Mouse (Mus musculus) liver, embryonic 11.5 days (tissue): ENCODE results near the gene Ywhag. TPM values are rescaled to one million over a fixed set of nuclear protein-coding genes. Genes with fewer than 3 reads are reported as not detected.
A peak's percentile ranks its signal among the peaks of the same experiment; 100 is the strongest.

Experiments
- ATAC-seq: fragments of 200-750 bp; cut with Nextera tagmentation; replicated peaks from 2 replicates; pipeline ENCODE4 v1.8.0; 2017; ENCODE audit warnings: moderate number of reproducible peaks, mild to moderate bottlenecking, moderate TSS enrichment, moderate library complexity; ENCODE audit not compliant: low FRiP score
- DNase-seq: peaks from one replicate; pipeline ENCODE4 v3.0.0-alpha.2; 2017; ENCODE audit warnings: low spot score
- H3K27ac ChIP-seq: fragments of 300-500 bp; sonication (generic); 2 replicates; pipeline ENCODE4 v1.5.1; 2014; ENCODE audit warnings: mild to moderate bottlenecking, low read depth, low read length, control low read depth
- H3K27me3 ChIP-seq: fragments of 300-500 bp; sonication (generic); replicated peaks from 2 replicates; pipeline ENCODE4 v1.6.1; 2014; ENCODE audit warnings: low read length, mixed read lengths; ENCODE audit not compliant: control insufficient read depth, insufficient read depth
- H3K36me3 ChIP-seq: fragments of 300-500 bp; sonication (generic); 2 replicates; pipeline ENCODE4 v1.6.1; 2014; ENCODE audit warnings: mild to moderate bottlenecking, low read length, moderate library complexity, mixed read lengths; ENCODE audit not compliant: control insufficient read depth, insufficient read depth
- H3K4me1 ChIP-seq: fragments of 300-500 bp; sonication (generic); replicated peaks from 2 replicates; pipeline ENCODE4 v1.6.1; 2014; ENCODE audit warnings: low read length, mixed read lengths; ENCODE audit not compliant: control insufficient read depth, insufficient read depth
- H3K4me2 ChIP-seq: fragments of 300-500 bp; sonication (generic); 2 replicates; pipeline ENCODE4 v1.6.1; 2014; ENCODE audit warnings: mild to moderate bottlenecking, control low read depth, moderate library complexity
- H3K4me3 ChIP-seq: fragments of 300-500 bp; sonication (generic); 2 replicates; pipeline ENCODE4 v1.5.1; 2014; ENCODE audit warnings: low read depth, low read length, control low read depth
- H3K9ac ChIP-seq: fragments of 300-500 bp; sonication (generic); 2 replicates; pipeline ENCODE4 v1.6.1; 2014; ENCODE audit warnings: low read depth, low read length, control low read depth
- H3K9me3 ChIP-seq: fragments of 300-500 bp; sonication (generic); 2 replicates; pipeline ENCODE4 v1.6.1; 2016; ENCODE audit warnings: low read length, inconsistent platforms, mixed read lengths; ENCODE audit not compliant: control insufficient read depth
- WGBS: fragments of 180-500 bp; shearing (Covaris S2); extraction: QIAGEN DNeasy Blood & Tissue Kit; methylation state at CpG from one replicate; pipeline ENCODE4 v1.1.7; 2014; 5-methylcytosine and 5-hydroxymethylcytosine counted together
- polyA plus RNA-seq: library from polyadenylated mRNA; unstranded; fragments of >200 nt; fragmentation: Nextera tagmentation; extraction: Ambion mirVana; gene quantifications from 2 replicates; pipeline ENCODE4 v1.2.1, GENCODE M21; 2014

Gene Ywhag
- polyA plus RNA-seq, 1 experiment from 2014 or later = 99.8 TPM

GRCm38 (mm10) chr5:135905320-135906225, 28.8 kb downstream of the Ywhag start:
- no peaks in the 10 kb centered on the region for H3K9me3 ChIP-seq
- no peaks in the 10 kb centered on the region for H3K27me3 ChIP-seq
- H3K4me2 ChIP-seq = no peak overlapping the region
- peaks cover 8% of the 10 kb centered on the region for H3K4me1 ChIP-seq
- 48% methylated on average over 8 of the region's 8 CpGs for WGBS
- ATAC-seq (no peak), DNase-seq (no peak)
- peaks cover 23% of the 10 kb centered on the region for H3K36me3 ChIP-seq
- no peak overlapping the region for H3K27ac ChIP-seq
- no peak overlapping the region for H3K4me3 ChIP-seq
- H3K9ac ChIP-seq = no peak overlapping the region

- ATAC-seq (0 out of 2 replicates have a peak, but pooled peaks have one; percentile 17), DNase-seq (no peak)
- no peaks in the 10 kb centered on the region for H3K27me3 ChIP-seq
- peaks cover 13% of the 10 kb centered on the region for H3K36me3 ChIP-seq
- no peak overlapping the region for H3K4me3 ChIP-seq
- no peak overlapping the region for H3K27ac ChIP-seq
- no peak overlapping the region; the same call in 1 of the 2 replicates for H3K9ac ChIP-seq
- 59% methylated on average over 5 of the region's 5 CpGs for WGBS
- H3K4me1 ChIP-seq = peaks cover 3% of the 10 kb centered on the region
- no peaks in the 10 kb centered on the region for H3K9me3 ChIP-seq
- H3K4me2 ChIP-seq = peak overlapping the region; percentile 72; the same call in 1 of the 2 replicates
Measured at GRCm38 (mm10) chr5:135904259-135904658, 30.2 kb downstream of the Ywhag start.

- no peaks in the 10 kb centered on the region for H3K9me3 ChIP-seq
- 3% methylated on average over 30 of the region's 30 CpGs for WGBS
- no peak overlapping the region for H3K27ac ChIP-seq
- peak; percentile 85 for DNase-seq
- H3K4me2 ChIP-seq = peak overlapping the region; percentile 72
- ATAC-seq = peak; percentile 79
- no peaks in the 10 kb centered on the region for H3K27me3 ChIP-seq
- peaks cover 3% of the 10 kb centered on the region for H3K4me1 ChIP-seq
- peak overlapping the region; percentile 37 for H3K4me3 ChIP-seq
- peaks cover 8% of the 10 kb centered on the region for H3K36me3 ChIP-seq
- peak overlapping the region; percentile 51 for H3K9ac ChIP-seq
Measured at GRCm38 (mm10) chr5:135903551-135904151, 30.8 kb downstream of the Ywhag start.

- Histone ChIP-seq H3K4me3 (peak overlapping the region; percentile 37), H3K4me2 (peak overlapping the region; percentile 72), H3K27me3 (no peaks in the 10 kb centered on the region), H3K36me3 (peaks cover 6% of the 10 kb centered on the region), H3K27ac (no peak overlapping the region), H3K4me1 (peaks cover 3% of the 10 kb centered on the region), H3K9me3 (no peaks in the 10 kb centered on the region), H3K9ac (no peak overlapping the region)
- ATAC-seq = no peak
- DNase-seq = no peak
- WGBS = 36% methylated on average over 7 of the region's 7 CpGs
Measured at GRCm38 (mm10) chr5:135903058-135903457, 31.4 kb downstream of the Ywhag start.

- Histone ChIP-seq H3K4me3 (no peak overlapping the region), H3K27ac (no peak overlapping the region), H3K4me1 (peaks cover 3% of the 10 kb centered on the region; the same call in 1 of the 2 replicates), H3K36me3 (peaks cover under 1% of the 10 kb centered on the region; the same call in 1 of the 2 replicates), H3K9me3 (no peaks in the 10 kb centered on the region), H3K4me2 (no peak overlapping the region), H3K9ac (no peak overlapping the region), H3K27me3 (no peaks in the 10 kb centered on the region)
- no peak for DNase-seq
- WGBS = 55% methylated on average over 6 of the region's 6 CpGs
- no peak for ATAC-seq
Measured at GRCm38 (mm10) chr5:135901354-135902095, 32.9 kb downstream of the Ywhag start.

- WGBS = 74% methylated on average over 3 of the region's 3 CpGs
- no peak for ATAC-seq
Measured at GRCm38 (mm10) chr5:135900701-135901100, 33.7 kb downstream of the Ywhag start.

GRCm38 (mm10) chr5:135899833-135900232, 34.6 kb downstream of the Ywhag start:
- Histone ChIP-seq H3K4me1 (peaks cover 3% of the 10 kb centered on the region; the same call in 1 of the 2 replicates), H3K4me2 (no peak overlapping the region), H3K9ac (no peak overlapping the region), H3K27ac (no peak overlapping the region), H3K27me3 (no peaks in the 10 kb centered on the region), H3K4me3 (no peak overlapping the region), H3K36me3 (no peaks in the 10 kb centered on the region), H3K9me3 (no peaks in the 10 kb centered on the region)
- 65% methylated on average over 4 of the region's 4 CpGs for WGBS
- ATAC-seq (no peak), DNase-seq (no peak)

More at GRCm38 (mm10) chr5:135900701-135901100, 33.7 kb downstream of the Ywhag start:
- Histone ChIP-seq H3K4me1 (peaks cover 3% of the 10 kb centered on the region; the same call in 1 of the 2 replicates), H3K27ac (no peak overlapping the region), H3K27me3 (no peaks in the 10 kb centered on the region), H3K9ac (no peak overlapping the region), H3K9me3 (no peaks in the 10 kb centered on the region), H3K4me3 (no peak overlapping the region), H3K36me3 (no peaks in the 10 kb centered on the region), H3K4me2 (no peak overlapping the region)
- no peak for DNase-seq

- ATAC-seq (no peak), DNase-seq (no peak)
- Histone ChIP-seq H3K4me1 (0 out of 2 replicates have a peak, but pooled peaks cover 3% of the 10 kb centered on the region), H3K9me3 (no peaks in the 10 kb centered on the region), H3K9ac (no peak overlapping the region), H3K27ac (no peak overlapping the region), H3K36me3 (no peaks in the 10 kb centered on the region), H3K4me2 (no peak overlapping the region), H3K27me3 (no peaks in the 10 kb centered on the region), H3K4me3 (no peak overlapping the region)
- WGBS = 56% methylated on average over 4 of the region's 4 CpGs
Measured at GRCm38 (mm10) chr5:135898995-135899394, 35.4 kb downstream of the Ywhag start.
